Mouse (Mus musculus) thymus, postnatal 25 days (tissue): ENCODE results near the gene Shc3.

ENCODE experiments used
- DNase-seq: peaks from one replicate; pipeline ENCODE4 v3.0.0; 2022

Gene Shc3

GRCm38 (mm10) chr13:51413461-51413860 is 155.8 kb downstream of the Shc3 start:
- DNase-seq: no peak

GRCm38 (mm10) chr13:51411696-51412430 is 157.4 kb downstream of the Shc3 start:
- DNase-seq: no peak

GRCm38 (mm10) chr13:51411243-51411642 is 158.0 kb downstream of the Shc3 start:
- no peak for DNase-seq

- no peak for DNase-seq
These were observed 159.2 kb downstream of the Shc3 start for GRCm38 (mm10) chr13:51409936-51410481.

GRCm38 (mm10) chr13:51408519-51409001 is 160.7 kb downstream of the Shc3 start, which contains the start of gene S1pr3:
TSS of gene S1pr3 (plus strand) at chr13:51408639.
- peak; percentile 22 for DNase-seq

GRCm38 (mm10) chr13:51407541-51408217 is 161.5 kb downstream of the Shc3 start:
- no peak for DNase-seq

GRCm38 (mm10) chr13:51405731-51406320 is 163.4 kb downstream of the Shc3 start:
- no peak for DNase-seq

- no peak for DNase-seq
These were observed 164.7 kb downstream of the Shc3 start for GRCm38 (mm10) chr13:51404566-51404965.

GRCm38 (mm10) chr13:51400736-51401501 is 168.3 kb downstream of the Shc3 start:
- peak; percentile 38 for DNase-seq

- DNase-seq: peak; percentile 12
These were observed 169.0 kb downstream of the Shc3 start for GRCm38 (mm10) chr13:51400186-51400719.

GRCm38 (mm10) chr13:51399562-51399961 is 169.7 kb downstream of the Shc3 start:
- no peak for DNase-seq

- no peak for DNase-seq
These were observed 171.4 kb downstream of the Shc3 start for GRCm38 (mm10) chr13:51397861-51398260.

- DNase-seq: no peak
These were observed 177.0 kb downstream of the Shc3 start for GRCm38 (mm10) chr13:51392256-51392655.

GRCm38 (mm10) chr13:51391359-51391916 is 177.8 kb downstream of the Shc3 start:
- DNase-seq: no peak

GRCm38 (mm10) chr13:51390398-51390797 is 178.8 kb downstream of the Shc3 start:
- DNase-seq: no peak

GRCm38 (mm10) chr13:51387908-51388307 is 181.3 kb downstream of the Shc3 start:
- no peak for DNase-seq

- no peak for DNase-seq
These were observed 184.3 kb downstream of the Shc3 start for GRCm38 (mm10) chr13:51384899-51385298.

- no peak for DNase-seq
These were observed 187.7 kb downstream of the Shc3 start for GRCm38 (mm10) chr13:51381498-51381897.
